Mouse (Mus musculus): Measurements from ENCODE around the gene Adprm. TPM values are rescaled to one million over a fixed set of nuclear protein-coding genes. Genes with fewer than 3 reads are reported as not detected.

Gene Adprm
- polyA plus RNA-seq, 1 experiment from 2014 or later: 35.4 TPM

GRCm38 (mm10) chr11:67087225-67087624, 34.8 kb upstream of the Adprm start:
- Histone ChIP-seq H3K9me3 (ENCODE audit: control insufficient read depth, low read length) (no peaks in the 10 kb centered on the region), H3K27ac (ENCODE audit: low read length) (no peak overlapping the region), H3K4me2 (ENCODE audit: low read length) (no peak overlapping the region), H3K4me1 (replicated peaks; ENCODE audit: control insufficient read depth, insufficient read depth, low read length) (no peaks in the 10 kb centered on the region), H3K27me3 (replicated peaks; ENCODE audit: control insufficient read depth, insufficient read depth, low read length) (peaks cover 11% of the 10 kb centered on the region; the same call in 1 of the 2 replicates), H3K36me3 (ENCODE audit: control insufficient read depth, insufficient read depth) (no peaks in the 10 kb centered on the region), H3K4me3 (replicated peaks; ENCODE audit: low read length) (no peak overlapping the region), H3K9ac (replicated peaks; ENCODE audit: low read depth, low read length) (no peak overlapping the region)
- WGBS: 90% methylated on average over 12 of the region's 12 CpGs
- ATAC-seq: no peak

DNA sequence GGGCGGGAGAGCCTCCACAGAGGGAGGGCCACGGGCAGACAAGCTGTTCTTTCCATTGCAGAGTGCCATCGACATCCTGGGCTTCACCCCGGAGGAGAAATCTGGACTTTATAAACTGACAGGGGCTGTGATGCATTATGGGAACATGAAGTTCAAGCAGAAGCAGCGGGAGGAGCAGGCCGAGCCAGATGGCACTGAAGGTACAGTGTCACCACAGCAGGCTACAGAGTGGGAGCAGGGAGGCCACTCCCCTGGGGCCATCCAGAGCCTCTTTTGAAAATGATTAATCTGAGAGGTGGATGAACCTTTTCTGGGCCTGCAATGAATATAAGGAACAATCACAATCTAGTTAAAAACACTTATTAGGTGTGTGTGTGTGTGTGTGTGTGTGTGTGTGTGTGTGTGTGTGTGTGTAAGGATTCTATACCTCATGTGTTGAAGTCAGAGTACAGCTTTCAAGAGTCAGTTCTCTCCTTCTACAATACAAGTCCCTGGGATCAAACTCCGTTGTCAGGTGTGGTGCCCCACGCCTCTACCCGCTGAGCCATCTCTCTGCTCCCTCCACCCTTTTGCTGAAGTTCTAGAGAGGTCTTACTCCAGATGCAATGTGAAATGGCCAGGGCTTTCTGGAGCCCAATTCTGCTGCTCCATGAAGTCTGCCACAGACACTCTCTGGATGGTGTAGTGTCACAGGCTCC, 34.2 kb upstream of the Adprm start:
- ATAC-seq: no peak
- Histone ChIP-seq H3K27me3 (replicated peaks; ENCODE audit: control insufficient read depth, insufficient read depth, low read length) (peaks cover 11% of the 10 kb centered on the region; the same call in 1 of the 2 replicates), H3K9me3 (ENCODE audit: control insufficient read depth, low read length) (no peaks in the 10 kb centered on the region), H3K4me1 (replicated peaks; ENCODE audit: control insufficient read depth, insufficient read depth, low read length) (no peaks in the 10 kb centered on the region), H3K36me3 (ENCODE audit: control insufficient read depth, insufficient read depth) (no peaks in the 10 kb centered on the region), H3K4me2 (ENCODE audit: low read length) (no peak overlapping the region), H3K9ac (replicated peaks; ENCODE audit: low read depth, low read length) (no peak overlapping the region), H3K4me3 (replicated peaks; ENCODE audit: low read length) (no peak overlapping the region), H3K27ac (ENCODE audit: low read length) (no peak overlapping the region)
- 66% methylated on average over 9 of the region's 9 CpGs for WGBS

- Histone ChIP-seq H3K9ac (replicated peaks; ENCODE audit: low read depth, low read length) (no peak overlapping the region), H3K4me3 (replicated peaks; ENCODE audit: low read length) (no peak overlapping the region), H3K36me3 (ENCODE audit: control insufficient read depth, insufficient read depth) (no peaks in the 10 kb centered on the region), H3K4me1 (replicated peaks; ENCODE audit: control insufficient read depth, insufficient read depth, low read length) (no peaks in the 10 kb centered on the region), H3K27me3 (replicated peaks; ENCODE audit: control insufficient read depth, insufficient read depth, low read length) (peaks cover 11% of the 10 kb centered on the region; the same call in 1 of the 2 replicates), H3K4me2 (ENCODE audit: low read length) (no peak overlapping the region), H3K9me3 (ENCODE audit: control insufficient read depth, low read length) (no peaks in the 10 kb centered on the region), H3K27ac (ENCODE audit: low read length) (no peak overlapping the region)
- 3% methylated on average over 6 of the region's 6 CpGs for WGBS
- ATAC-seq: peak; percentile 64; the same call in 1 of the 2 replicates
These were observed 33.1 kb upstream of the Adprm start for GRCm38 (mm10) chr11:67085489-67085888.

GRCm38 (mm10) chr11:67083712-67084340, 31.4 kb upstream of the Adprm start:
- no peak overlapping the region for H3K27ac ChIP-seq (ENCODE audit: low read length)
- peaks cover 11% of the 10 kb centered on the region; the same call in 1 of the 2 replicates for H3K27me3 ChIP-seq (replicated peaks; ENCODE audit: control insufficient read depth, insufficient read depth, low read length)
- no peak for ATAC-seq
- 44% methylated on average over 32 of the region's 32 CpGs for WGBS
- H3K36me3 ChIP-seq (ENCODE audit: control insufficient read depth, insufficient read depth): no peaks in the 10 kb centered on the region
- H3K9ac ChIP-seq (replicated peaks; ENCODE audit: low read depth, low read length): no peak overlapping the region
- H3K4me2 ChIP-seq (ENCODE audit: low read length): no peak overlapping the region
- H3K9me3 ChIP-seq (ENCODE audit: control insufficient read depth, low read length): no peaks in the 10 kb centered on the region
- no peak overlapping the region for H3K4me3 ChIP-seq (replicated peaks; ENCODE audit: low read length)
- H3K4me1 ChIP-seq (replicated peaks; ENCODE audit: control insufficient read depth, insufficient read depth, low read length): no peaks in the 10 kb centered on the region

DNA sequence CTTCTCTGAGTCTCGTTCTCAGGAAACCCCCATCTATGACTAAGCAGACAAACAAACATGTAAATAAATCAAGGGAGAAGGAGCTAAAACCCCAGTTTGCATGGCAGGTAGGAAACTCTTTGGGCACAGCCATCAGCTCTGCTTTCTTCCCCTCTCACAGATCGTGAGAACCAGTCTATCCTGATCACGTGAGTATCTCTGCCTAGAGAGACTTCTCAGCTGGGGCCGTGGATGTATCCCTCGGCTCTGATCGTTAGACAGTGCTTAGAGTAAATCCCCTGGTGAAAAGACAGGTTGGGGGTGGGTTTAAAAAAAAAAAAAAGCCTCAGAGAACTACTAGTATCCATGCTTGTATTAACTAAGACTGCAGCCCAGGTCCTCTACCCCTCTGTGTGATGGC, 30.8 kb upstream of the Adprm start:
- H3K4me2 ChIP-seq (ENCODE audit: low read length): no peak overlapping the region
- no peaks in the 10 kb centered on the region for H3K36me3 ChIP-seq (ENCODE audit: control insufficient read depth, insufficient read depth)
- H3K27ac ChIP-seq (ENCODE audit: low read length): no peak overlapping the region
- WGBS: 57% methylated on average over 6 of the region's 6 CpGs
- H3K27me3 ChIP-seq (replicated peaks; ENCODE audit: control insufficient read depth, insufficient read depth, low read length): peaks cover 11% of the 10 kb centered on the region; the same call in 1 of the 2 replicates
- H3K4me1 ChIP-seq (replicated peaks; ENCODE audit: control insufficient read depth, insufficient read depth, low read length): no peaks in the 10 kb centered on the region
- no peaks in the 10 kb centered on the region for H3K9me3 ChIP-seq (ENCODE audit: control insufficient read depth, low read length)
- H3K9ac ChIP-seq (replicated peaks; ENCODE audit: low read depth, low read length): no peak overlapping the region
- H3K4me3 ChIP-seq (replicated peaks; ENCODE audit: low read length): no peak overlapping the region
- ATAC-seq: no peak

DNA sequence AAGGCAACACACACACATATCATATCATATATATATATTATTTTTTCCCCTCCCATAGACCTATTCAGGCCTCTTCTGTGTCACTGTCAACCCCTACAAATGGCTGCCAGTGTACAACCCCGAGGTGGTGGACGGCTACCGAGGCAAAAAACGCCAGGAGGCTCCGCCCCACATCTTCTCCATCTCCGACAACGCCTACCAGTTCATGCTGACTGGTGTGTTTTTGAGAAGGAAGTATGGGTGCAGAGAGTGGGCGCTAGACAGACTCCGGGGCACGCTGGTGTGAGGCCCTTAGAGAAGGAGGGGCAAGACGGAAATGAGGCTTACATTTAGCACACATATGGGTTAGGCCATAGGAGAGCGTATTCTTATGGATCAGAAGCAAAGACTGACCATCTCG, 30.4 kb upstream of the Adprm start:
- H3K27ac ChIP-seq (ENCODE audit: low read length): no peak overlapping the region
- no peak overlapping the region for H3K4me3 ChIP-seq (replicated peaks; ENCODE audit: low read length)
- no peaks in the 10 kb centered on the region for H3K9me3 ChIP-seq (ENCODE audit: control insufficient read depth, low read length)
- ATAC-seq: no peak
- no peak overlapping the region for H3K4me2 ChIP-seq (ENCODE audit: low read length)
- no peaks in the 10 kb centered on the region for H3K4me1 ChIP-seq (replicated peaks; ENCODE audit: control insufficient read depth, insufficient read depth, low read length)
- H3K27me3 ChIP-seq (replicated peaks; ENCODE audit: control insufficient read depth, insufficient read depth, low read length): peaks cover 11% of the 10 kb centered on the region; the same call in 1 of the 2 replicates
- WGBS: 88% methylated on average over 13 of the region's 13 CpGs
- no peaks in the 10 kb centered on the region for H3K36me3 ChIP-seq (ENCODE audit: control insufficient read depth, insufficient read depth)
- no peak overlapping the region for H3K9ac ChIP-seq (replicated peaks; ENCODE audit: low read depth, low read length)

DNA sequence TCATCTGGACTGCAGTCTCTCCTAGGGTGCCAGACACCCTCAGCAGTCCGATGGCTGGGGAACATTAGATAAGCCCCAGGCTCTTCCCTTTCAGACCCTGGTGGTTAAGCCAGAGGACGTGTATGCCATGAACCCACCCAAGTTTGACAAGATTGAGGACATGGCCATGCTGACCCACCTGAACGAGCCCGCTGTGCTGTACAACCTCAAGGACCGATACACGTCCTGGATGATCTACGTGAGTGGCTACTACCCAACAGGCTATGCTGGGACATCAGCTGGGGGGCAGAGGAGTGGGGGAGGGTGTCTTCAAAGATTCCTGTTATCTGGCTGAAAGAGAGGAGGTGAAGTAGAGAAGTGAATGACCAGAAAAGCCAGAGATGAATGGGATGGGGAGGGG, 29.8 kb upstream of the Adprm start:
- no peak for ATAC-seq
- Histone ChIP-seq H3K9ac (replicated peaks; ENCODE audit: low read depth, low read length) (no peak overlapping the region), H3K9me3 (ENCODE audit: control insufficient read depth, low read length) (no peaks in the 10 kb centered on the region), H3K4me2 (ENCODE audit: low read length) (no peak overlapping the region), H3K36me3 (ENCODE audit: control insufficient read depth, insufficient read depth) (no peaks in the 10 kb centered on the region), H3K27me3 (replicated peaks; ENCODE audit: control insufficient read depth, insufficient read depth, low read length) (peaks cover 11% of the 10 kb centered on the region; the same call in 1 of the 2 replicates), H3K4me1 (replicated peaks; ENCODE audit: control insufficient read depth, insufficient read depth, low read length) (no peaks in the 10 kb centered on the region), H3K4me3 (replicated peaks; ENCODE audit: low read length) (no peak overlapping the region), H3K27ac (ENCODE audit: low read length) (no peak overlapping the region)
- WGBS: 88% methylated on average over 7 of the region's 7 CpGs

- Histone ChIP-seq H3K9ac (replicated peaks; ENCODE audit: low read depth, low read length) (no peak overlapping the region), H3K4me1 (replicated peaks; ENCODE audit: control insufficient read depth, insufficient read depth, low read length) (no peaks in the 10 kb centered on the region), H3K36me3 (ENCODE audit: control insufficient read depth, insufficient read depth) (no peaks in the 10 kb centered on the region), H3K4me2 (ENCODE audit: low read length) (no peak overlapping the region), H3K27me3 (replicated peaks; ENCODE audit: control insufficient read depth, insufficient read depth, low read length) (peaks cover 11% of the 10 kb centered on the region; the same call in 1 of the 2 replicates), H3K9me3 (ENCODE audit: control insufficient read depth, low read length) (no peaks in the 10 kb centered on the region), H3K4me3 (replicated peaks; ENCODE audit: low read length) (no peak overlapping the region), H3K27ac (ENCODE audit: low read length) (no peak overlapping the region)
- ATAC-seq: no peak
- 3% methylated on average over 11 of the region's 11 CpGs for WGBS
These were observed 28.8 kb upstream of the Adprm start for GRCm38 (mm10) chr11:67081125-67081649.

GRCm38 (mm10) chr11:67080168-67080567, 27.8 kb upstream of the Adprm start:
- WGBS: 2% methylated on average over 3 of the region's 3 CpGs
- Histone ChIP-seq H3K4me2 (ENCODE audit: low read length) (no peak overlapping the region), H3K9ac (replicated peaks; ENCODE audit: low read depth, low read length) (no peak overlapping the region)

More at GRCm38 (mm10) chr11:67080168-67080567, 27.8 kb upstream of the Adprm start:
- peak; percentile 71 for ATAC-seq
- Histone ChIP-seq H3K27ac (ENCODE audit: low read length) (no peak overlapping the region), H3K4me1 (replicated peaks; ENCODE audit: control insufficient read depth, insufficient read depth, low read length) (no peaks in the 10 kb centered on the region), H3K9me3 (ENCODE audit: control insufficient read depth, low read length) (no peaks in the 10 kb centered on the region), H3K36me3 (ENCODE audit: control insufficient read depth, insufficient read depth) (no peaks in the 10 kb centered on the region), H3K27me3 (replicated peaks; ENCODE audit: control insufficient read depth, insufficient read depth, low read length) (peaks cover 11% of the 10 kb centered on the region; the same call in 1 of the 2 replicates), H3K4me3 (replicated peaks; ENCODE audit: low read length) (no peak overlapping the region)
